Mouse (Mus musculus): ENCODE results near the gene Gabarapl2. TPM values are rescaled to one million over a fixed set of nuclear protein-coding genes. Genes with fewer than 3 reads are reported as not detected.

Gabarapl2 gene
- polyA plus RNA-seq (2017; shearing (Covaris generic)) = 279 TPM

GRCm38 (mm10) chr8:111940171-111941100 lies at the start of gene Gabarapl2:
Gene Gabarapl2 (plus strand): TSS chr8:111940703.

GRCm38 (mm10) chr8:111909621-111910450 lies 30.7 kb upstream of the Gabarapl2 start, which contains the start of gene Chst5:
Gene Chst5 (minus strand): TSS chr8:111910447.

DNA sequence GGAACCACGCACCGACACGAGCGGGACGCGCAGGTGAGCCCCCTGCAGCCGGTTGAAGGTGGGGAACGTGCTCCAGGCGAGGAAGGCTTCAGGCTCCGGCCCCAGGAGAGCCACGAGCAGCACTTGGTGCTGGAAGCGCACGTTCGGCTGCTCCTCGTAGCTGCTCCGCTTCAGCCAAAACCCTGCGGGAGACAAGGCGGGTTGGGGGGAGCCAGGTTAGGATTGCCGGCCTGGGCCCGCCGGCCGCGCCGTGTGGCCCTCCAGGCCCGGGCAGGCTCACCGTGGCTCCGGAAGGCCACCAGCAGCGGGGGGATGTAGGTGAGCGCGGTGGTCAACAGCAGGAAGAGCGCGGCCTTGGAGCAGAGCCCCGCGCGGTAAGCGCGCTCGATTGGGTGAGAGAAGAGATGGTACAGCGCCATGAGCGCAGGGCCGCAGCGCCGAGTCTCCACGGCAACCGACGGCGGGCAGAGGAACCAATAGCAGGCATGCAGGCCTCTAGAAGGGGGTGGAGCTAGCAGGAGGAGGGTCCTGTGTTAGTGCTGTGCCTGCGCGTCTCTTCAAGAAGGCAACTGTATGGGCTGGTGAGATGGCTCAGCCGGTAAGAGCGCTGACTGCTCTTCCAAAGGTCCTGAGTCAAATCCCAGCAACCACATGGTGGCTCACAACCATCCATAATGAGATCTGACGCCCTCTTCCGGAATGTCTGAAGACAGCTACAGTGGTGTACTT lies 7.0 kb upstream of the Gabarapl2 start, which contains the start of gene Tmem231:
Gene Tmem231 (minus strand): TSS at position 534 of the 729 bp plus-strand sequence.

GRCm38 (mm10) chr8:111992013-111992702 lies 51.7 kb downstream of the Gabarapl2 start, which contains the start of gene Adat1:
Gene Adat1 (minus strand): TSS chr8:111992302.

Other genes starting within 250 kb of the Gabarapl2 start
- not detected for gene Ctrb1, start 249.7 kb upstream of the Gabarapl2 start, polyA plus RNA-seq (2017; shearing (Covaris generic))
- 0.32 TPM for gene Bcar1, start 196.9 kb upstream of the Gabarapl2 start, polyA plus RNA-seq (2017; shearing (Covaris generic))
- 113 TPM for gene Cfdp1, start 86.4 kb upstream of the Gabarapl2 start, polyA plus RNA-seq (2017; shearing (Covaris generic))
- gene Tmem170, start 64.0 kb upstream of the Gabarapl2 start, polyA plus RNA-seq (2017; shearing (Covaris generic)) = 0.96 TPM
- gene Chst5, start 30.3 kb upstream of the Gabarapl2 start, polyA plus RNA-seq (2017; shearing (Covaris generic)) = not detected
- 2.2 TPM for gene Tmem231, start 6.8 kb upstream of the Gabarapl2 start, polyA plus RNA-seq (2017; shearing (Covaris generic))
- 9.7 TPM for gene Adat1, start 51.6 kb downstream of the Gabarapl2 start, polyA plus RNA-seq (2017; shearing (Covaris generic))
- 100 TPM for gene Kars, start 70.6 kb downstream of the Gabarapl2 start, polyA plus RNA-seq (2017; shearing (Covaris generic))
- gene Terf2ip, start 70.7 kb downstream of the Gabarapl2 start, polyA plus RNA-seq (2017; shearing (Covaris generic)) = 32.7 TPM
- gene Gm6793, start 74.3 kb downstream of the Gabarapl2 start, polyA plus RNA-seq (2017; shearing (Covaris generic)) = 2.1 TPM